Mouse (Mus musculus): Measurements from ENCODE around the gene Hsf5.

Gene Hsf5

GRCm38 (mm10) chr11:87590841-87591525 is 26.0 kb upstream of the Hsf5 start:
- in situ Hi-C loops (cut with MboI) = no loop called here

DNA sequence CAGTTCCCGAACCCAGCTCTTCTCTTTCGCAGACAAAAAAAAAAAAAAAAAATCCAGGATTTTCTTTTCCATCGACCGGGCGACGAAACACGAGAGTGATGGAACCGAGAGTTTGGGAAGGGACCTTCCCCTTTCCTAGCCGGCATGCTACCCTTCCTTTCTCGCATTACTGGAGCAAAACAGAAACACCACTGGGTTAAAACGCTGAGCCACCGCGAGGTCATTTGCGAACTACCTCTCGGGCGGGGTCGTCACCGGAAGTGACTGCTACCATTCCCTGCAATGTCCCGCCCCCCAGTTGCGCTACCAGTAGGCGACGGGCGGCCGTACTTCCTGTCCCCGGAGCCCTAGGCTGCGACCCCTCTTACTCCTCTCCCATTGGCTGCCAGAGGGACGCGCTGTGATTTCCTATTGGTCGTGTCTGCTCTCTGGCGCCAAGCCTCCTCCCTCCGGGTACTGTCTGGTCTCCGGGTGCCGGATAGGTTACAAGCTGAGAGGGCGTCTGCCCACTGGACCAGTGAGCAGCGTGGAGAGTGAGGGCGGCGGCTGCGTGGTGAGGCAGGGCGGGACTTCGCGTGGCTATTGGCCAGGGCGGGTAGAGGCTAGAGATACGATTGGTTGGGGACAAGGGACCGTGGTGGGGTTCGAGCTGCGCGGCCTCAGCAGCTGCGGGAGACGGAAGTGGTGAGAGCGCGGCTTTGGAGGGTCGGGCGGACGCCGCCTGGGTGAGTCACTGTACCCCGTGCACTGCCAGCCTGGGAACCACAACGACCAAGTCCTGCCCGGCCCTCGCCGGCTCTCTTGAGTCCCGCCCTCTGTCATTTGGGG is 25.2 kb upstream of the Hsf5 start, which contains the start of gene Mtmr4:
Gene Mtmr4 (plus strand): TSS at position 637 of the 828 bp plus-strand sequence.
- in situ Hi-C loops (cut with MboI) = no loop called here

- in situ Hi-C loops (cut with MboI) = no loop called here
Observed at GRCm38 (mm10) chr11:87592354-87592695, 24.6 kb upstream of the Hsf5 start.

GRCm38 (mm10) chr11:87592713-87593598 is 24.0 kb upstream of the Hsf5 start:
- in situ Hi-C loops (cut with MboI) = no loop called here

DNA sequence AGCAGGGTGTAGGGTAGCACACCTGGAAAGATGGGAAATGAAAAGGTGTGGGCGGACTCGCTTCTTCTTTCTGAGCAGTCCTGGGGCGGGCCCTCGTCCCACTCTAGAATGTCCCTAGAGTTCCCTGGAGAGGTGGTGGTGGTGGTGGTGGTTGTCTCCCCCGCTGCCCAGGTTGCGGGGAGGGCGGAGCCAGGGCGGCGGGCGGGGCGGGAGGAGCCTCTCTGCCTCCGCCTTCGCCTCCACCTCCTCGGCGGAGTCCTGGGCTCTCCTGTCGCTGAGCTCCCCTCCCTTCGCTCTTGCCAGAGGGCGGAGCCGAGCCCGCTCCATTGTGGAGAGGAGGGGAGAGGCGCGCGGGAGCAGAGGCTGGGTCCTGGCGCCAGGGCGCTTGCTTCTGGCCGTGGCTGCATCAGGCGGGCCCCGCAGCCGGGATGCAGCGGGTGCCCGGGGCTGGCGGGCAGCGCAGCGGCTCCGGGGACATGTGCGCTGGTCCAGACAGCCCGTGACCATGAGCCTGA is 21.6 kb upstream of the Hsf5 start:
- in situ Hi-C loops (cut with MboI) = no loop called here

GRCm38 (mm10) chr11:87595976-87596375 is 21.0 kb upstream of the Hsf5 start:
- in situ Hi-C loops (cut with MboI) = no loop called here

- in situ Hi-C loops (cut with MboI) = no loop called here
Observed at GRCm38 (mm10) chr11:87596492-87596891, 20.5 kb upstream of the Hsf5 start.

DNA sequence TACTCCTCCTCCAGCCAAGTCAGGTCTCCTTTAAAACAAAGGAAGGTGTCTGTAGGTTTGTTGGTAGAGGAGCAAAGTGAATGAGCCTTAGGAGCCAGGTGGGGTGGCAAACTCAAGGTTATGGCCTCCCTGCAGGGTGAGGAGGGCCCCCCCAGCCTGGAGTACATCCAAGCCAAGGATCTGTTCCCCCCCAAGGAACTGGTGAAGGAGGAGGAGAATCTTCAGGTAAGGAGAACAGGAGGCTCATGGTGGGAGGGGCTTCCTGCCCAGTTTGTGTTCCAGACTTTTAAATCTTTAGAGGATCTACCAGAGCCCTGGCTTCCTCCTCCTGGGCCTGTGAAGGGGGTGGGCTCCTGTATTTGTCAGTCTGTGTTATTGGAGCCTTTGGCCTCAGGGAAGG is 19.9 kb upstream of the Hsf5 start:
- in situ Hi-C loops (cut with MboI) = no loop called here

DNA sequence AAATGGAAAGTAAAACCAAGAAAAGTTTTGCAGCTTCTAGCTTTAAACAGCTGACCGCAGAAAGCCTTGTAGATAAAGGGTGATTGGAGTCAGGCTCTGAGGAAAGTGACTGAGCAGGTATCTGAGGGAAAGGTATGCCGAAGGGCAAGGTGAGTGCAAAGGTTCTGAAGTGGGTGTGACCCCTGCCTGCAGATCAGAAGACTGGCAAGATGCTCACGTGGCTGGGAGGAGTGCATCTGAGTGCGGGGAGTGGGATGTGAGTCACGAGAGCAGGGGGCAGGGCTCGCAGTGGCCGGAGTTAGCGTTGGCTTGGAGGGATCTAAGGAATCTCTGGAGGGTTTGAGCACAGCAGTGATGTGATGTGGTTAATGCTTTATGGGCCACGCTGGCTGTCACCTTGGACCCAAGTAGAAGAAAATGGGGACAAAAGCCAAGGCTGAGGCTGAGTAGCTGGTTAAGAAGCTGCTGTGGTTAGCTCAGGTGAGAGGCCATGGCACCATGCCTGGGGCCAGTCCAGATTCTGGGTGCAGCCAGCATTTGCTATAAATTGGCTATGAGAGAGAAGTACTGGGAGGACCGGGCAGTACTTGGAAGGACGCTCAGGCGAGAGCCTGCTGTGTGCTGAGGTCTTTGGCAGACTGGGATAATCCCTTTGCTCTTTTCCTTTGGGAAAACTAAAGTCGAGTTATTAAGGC is 17.4 kb upstream of the Hsf5 start:
- in situ Hi-C loops (cut with MboI) = no loop called here

GRCm38 (mm10) chr11:87600322-87600853 is 16.6 kb upstream of the Hsf5 start:
- in situ Hi-C loops (cut with MboI) = no loop called here

DNA sequence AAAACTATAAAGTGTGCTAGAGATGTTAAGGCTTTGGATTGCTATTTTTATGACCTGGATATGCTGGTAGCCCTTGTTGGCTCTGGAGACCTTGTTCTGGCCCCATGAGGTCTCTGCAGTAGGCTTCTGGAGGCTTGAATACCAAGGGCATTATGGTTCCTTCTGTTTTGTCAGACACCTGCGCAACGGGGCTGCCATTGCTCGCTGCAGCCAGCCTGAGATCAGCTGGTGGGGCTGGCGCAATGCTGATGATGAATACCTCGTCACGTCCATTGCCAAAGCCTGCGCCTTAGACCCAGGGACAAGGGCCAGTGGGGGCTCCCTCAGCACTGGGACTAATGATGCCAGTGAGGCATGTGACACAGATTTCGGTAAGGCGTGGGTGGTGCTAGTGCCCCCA is 14.7 kb upstream of the Hsf5 start:
- in situ Hi-C loops (cut with MboI) = no loop called here

DNA sequence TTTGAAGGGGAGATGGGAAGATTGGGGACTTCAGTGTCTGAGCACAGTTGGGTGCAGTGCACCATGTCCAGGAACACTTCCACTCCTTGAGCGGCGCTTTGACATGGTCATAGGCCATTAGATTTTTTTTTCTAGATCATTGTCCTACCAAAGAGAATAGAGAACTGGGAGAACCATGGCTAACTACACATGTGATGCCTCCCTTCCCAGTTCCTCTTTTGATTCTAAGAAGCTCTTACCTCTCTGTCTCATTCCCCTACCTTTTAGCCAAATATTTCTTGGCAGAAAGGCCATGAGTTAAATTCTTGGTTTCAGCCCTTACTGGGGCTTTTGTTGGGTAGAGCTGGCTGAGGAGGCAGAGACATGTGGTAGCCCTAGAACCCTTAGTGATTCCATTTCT is 13.4 kb upstream of the Hsf5 start:
- in situ Hi-C loops (cut with MboI) = no loop called here

DNA sequence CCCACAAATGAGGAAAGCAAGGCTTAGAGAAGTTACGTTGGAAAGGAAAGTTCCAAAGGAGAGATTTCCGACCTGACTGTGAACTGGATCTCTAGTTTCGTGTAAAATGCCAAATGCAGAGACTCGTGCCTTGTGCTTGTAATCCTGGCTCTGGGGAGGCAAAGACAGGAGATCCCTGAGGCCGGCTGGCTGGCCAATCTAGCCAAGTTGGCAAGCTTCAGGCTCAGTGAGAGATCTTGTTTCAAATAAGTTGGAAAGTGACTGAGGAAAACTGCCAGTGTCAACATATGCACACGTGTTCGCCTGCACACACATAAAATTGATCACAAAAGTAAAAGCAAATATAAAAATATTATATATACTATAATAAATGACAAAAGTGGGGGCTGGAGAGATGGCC is 7.7 kb upstream of the Hsf5 start:
- in situ Hi-C loops (cut with MboI) = no loop called here

GRCm38 (mm10) chr11:87611547-87611946 is 5.4 kb upstream of the Hsf5 start:
- in situ Hi-C loops (cut with MboI) = no loop called here

- in situ Hi-C loops (cut with MboI) = no loop called here
Observed at GRCm38 (mm10) chr11:87613972-87614371, 3.0 kb upstream of the Hsf5 start.

DNA sequence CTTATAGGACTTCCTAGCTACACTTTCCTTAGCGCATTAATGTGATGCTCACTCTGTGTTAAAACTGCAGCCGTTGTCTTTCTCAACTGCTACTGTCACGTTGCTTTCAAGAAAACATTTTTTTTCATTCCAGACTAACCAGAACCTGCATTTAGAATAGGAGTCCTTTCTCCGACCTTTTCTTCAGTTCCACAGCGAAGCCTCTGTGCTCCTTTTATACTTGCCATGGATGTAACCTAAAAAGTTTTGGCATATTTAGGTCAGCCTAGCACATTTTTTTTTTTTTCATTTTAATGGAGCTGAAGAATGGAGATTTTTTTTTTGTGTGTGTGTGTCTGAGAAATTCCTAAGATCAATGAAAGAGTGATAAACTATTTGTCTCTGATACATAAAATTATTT is 1.4 kb upstream of the Hsf5 start:
- in situ Hi-C loops (cut with MboI) = no loop called here

GRCm38 (mm10) chr11:87615952-87616351 is 1.0 kb upstream of the Hsf5 start:
- in situ Hi-C loops (cut with MboI) = no loop called here

- in situ Hi-C loops (cut with MboI) = no loop called here
Observed at GRCm38 (mm10) chr11:87617606-87618005, 642 bp downstream of the Hsf5 start.

DNA sequence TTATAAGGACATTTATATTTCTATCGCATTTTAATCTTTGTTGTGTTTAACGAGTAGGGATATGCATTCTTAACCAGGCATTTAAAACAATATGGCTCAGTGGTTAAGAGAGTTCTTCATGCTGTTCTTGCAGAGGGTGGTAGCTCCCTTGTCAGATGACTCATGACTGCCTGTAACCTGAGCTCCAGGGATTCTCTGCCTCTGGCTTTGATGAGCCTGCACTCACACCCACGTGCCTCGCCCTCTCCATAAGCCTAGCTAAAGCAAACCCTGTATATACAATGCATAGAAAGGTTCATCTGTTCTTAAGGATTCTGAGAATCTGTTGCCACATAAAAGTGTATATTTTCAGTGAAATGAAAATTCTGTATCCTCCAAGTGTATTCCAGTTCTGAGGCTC is 6.2 kb downstream of the Hsf5 start:
- in situ Hi-C loops (cut with MboI) = no loop called here

DNA sequence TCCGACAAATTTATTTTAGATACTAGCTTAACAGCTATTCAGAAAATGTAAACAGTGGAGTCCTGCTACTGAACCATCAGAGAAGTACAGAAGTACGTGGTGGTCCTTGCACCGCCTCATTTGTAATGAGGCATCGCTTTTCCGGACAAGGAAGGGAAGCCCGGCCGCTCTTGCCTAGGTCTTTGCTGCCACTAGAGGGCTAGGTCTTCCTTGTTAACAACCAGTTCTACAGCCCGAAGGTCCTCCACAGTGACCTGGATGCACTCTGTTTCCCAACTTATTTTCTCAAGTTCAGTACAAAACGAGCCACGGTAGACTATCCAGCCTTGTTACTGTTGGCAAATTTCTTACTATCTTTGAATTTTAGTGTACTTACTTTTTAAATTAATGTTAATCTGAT is 12.9 kb downstream of the Hsf5 start:
- in situ Hi-C loops (cut with MboI) = no loop called here

GRCm38 (mm10) chr11:87638793-87639192 is 21.8 kb downstream of the Hsf5 start:
- in situ Hi-C loops (cut with MboI) = no loop called here

All from mature B cell (primary cell).